Mouse (Mus musculus) liver, postnatal 0 days (tissue): ENCODE results near the gene Nlrx1. TPM values are rescaled to one million over a fixed set of nuclear protein-coding genes. Genes with fewer than 3 reads are reported as not detected.
A peak's percentile ranks its signal among the peaks of the same experiment; 100 is the strongest.

Experiments
- ATAC-seq: fragments of 200-750 bp; cut with Nextera tagmentation; 2 replicates; pipeline ENCODE4 v1.8.0; 2017; ENCODE audit warnings: mild to moderate bottlenecking, moderate library complexity
- DNase-seq: peaks from one replicate; pipeline ENCODE4 v3.0.0-alpha.2; 2016
- H3K27ac ChIP-seq: fragments of 300-500 bp; sonication (generic); 2 replicates; pipeline ENCODE4 v1.5.1; 2014; ENCODE audit warnings: antibody characterized with exemption, moderate library complexity, mild to moderate bottlenecking, low read depth
- H3K27me3 ChIP-seq: fragments of 300-500 bp; sonication (generic); 2 replicates; pipeline ENCODE4 v1.6.1; 2014; ENCODE audit warnings: low read length, control low read depth, mixed read lengths; ENCODE audit not compliant: insufficient read depth
- H3K36me3 ChIP-seq: fragments of 300-500 bp; sonication (generic); replicated peaks from 2 replicates; pipeline ENCODE4 v1.6.1; 2014; ENCODE audit warnings: mild to moderate bottlenecking, control low read depth, low read length, moderate library complexity, mixed read lengths; ENCODE audit not compliant: insufficient read depth
- H3K4me1 ChIP-seq: fragments of 300-500 bp; sonication (generic); 2 replicates; pipeline ENCODE4 v1.6.1; 2014; ENCODE audit warnings: antibody characterized with exemption, mild to moderate bottlenecking, control low read depth; ENCODE audit not compliant: insufficient read depth
- H3K4me2 ChIP-seq: fragments of 300-500 bp; sonication (generic); 2 replicates; pipeline ENCODE4 v1.6.1; 2014; ENCODE audit warnings: low read depth, mild to moderate bottlenecking, low read length, moderate library complexity, mixed read lengths
- H3K4me3 ChIP-seq: fragments of 300-500 bp; sonication (generic); 2 replicates; pipeline ENCODE4 v1.5.1; 2014; ENCODE audit warnings: low read depth, low read length
- H3K9ac ChIP-seq: fragments of 300-500 bp; sonication (generic); replicated peaks from 2 replicates; pipeline ENCODE4 v1.6.1; 2014; ENCODE audit warnings: mild to moderate bottlenecking, moderate library complexity
- H3K9me3 ChIP-seq: fragments of 300-500 bp; sonication (generic); 2 replicates; pipeline ENCODE4 v1.6.1; 2016; ENCODE audit warnings: mild to moderate bottlenecking, control low read depth, low read length, mixed read lengths
- CTCF ChIP-seq: sonication (generic); IDR thresholded peaks from 2 replicates; pipeline ENCODE4 v1.5.1; 2016; ENCODE audit warnings: antibody characterized with exemption, low read depth
- EP300 ChIP-seq: IDR thresholded peaks from 2 replicates; pipeline ENCODE4 v1.6.1; 2016; ENCODE audit warnings: antibody characterized with exemption, low read depth, mild to moderate bottlenecking
- WGBS: fragments of 180-500 bp; shearing (Covaris S2); extraction: QIAGEN DNeasy Blood & Tissue Kit; methylation state at CpG from one replicate; pipeline ENCODE4 v1.1.7; 2014; ENCODE audit not compliant: insufficient replicate concordance; 5-methylcytosine and 5-hydroxymethylcytosine counted together
- polyA plus RNA-seq: library from polyadenylated mRNA; unstranded; fragments of >200 nt; fragmentation: Nextera tagmentation; extraction: Ambion mirVana; gene quantifications from 2 replicates; pipeline ENCODE4 v1.2.1, GENCODE M21; 2015

Nlrx1 gene
- polyA plus RNA-seq, 1 experiment from 2014 or later, result 5.6 TPM

DNA sequence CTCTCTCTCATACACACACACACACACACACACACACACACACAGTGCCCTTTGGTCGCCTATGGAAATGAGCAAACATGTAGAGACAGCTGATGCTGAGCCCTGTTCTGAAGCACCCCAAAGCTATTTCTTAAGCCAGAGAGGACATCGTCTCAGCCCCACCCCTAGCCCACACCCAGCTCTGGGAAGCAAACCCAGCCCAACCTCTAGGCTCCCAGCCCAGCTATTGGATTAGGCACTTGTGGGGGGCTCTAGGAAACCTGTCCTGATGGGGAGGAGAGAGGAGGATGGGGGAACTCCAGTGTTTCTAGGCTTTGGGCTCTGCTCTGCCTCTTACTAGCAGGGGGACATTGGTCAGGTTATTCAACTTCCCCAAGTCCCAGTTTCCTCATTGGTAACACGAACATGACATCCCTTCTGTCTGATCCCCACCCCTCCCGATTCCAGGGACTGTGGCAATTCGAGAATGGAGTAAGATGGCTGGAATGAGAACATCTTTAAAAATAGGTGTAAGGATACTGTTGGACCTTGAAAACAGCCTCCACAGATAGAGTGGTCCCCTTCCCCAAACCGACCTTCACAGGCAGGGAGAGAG is 18.0 kb upstream of the Nlrx1 start:
- H3K4me1 ChIP-seq, result peaks cover 12% of the 10 kb centered on the region

DNA sequence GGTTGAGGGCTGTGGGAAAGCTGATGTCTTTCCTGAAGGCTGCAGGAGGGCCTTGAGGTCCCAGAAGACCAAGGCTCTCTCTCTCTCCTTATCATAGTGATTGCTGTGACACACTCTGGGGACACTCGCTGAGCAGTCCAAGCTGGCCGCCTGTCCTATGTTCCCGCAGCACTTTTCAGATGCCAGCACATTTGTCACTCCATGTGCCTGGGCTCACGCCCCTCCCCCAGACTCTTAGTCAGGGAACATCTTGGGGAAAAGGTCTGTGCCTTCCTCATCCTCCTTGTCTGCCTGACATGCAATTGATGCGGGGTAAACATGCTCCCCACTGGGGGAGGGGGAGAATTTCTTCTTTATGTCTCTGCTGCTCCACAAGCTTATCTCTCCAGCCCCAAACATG is 14.8 kb upstream of the Nlrx1 start:
- WGBS, result 69% methylated on average over 5 of the region's 5 CpGs
- ATAC-seq (no peak), DNase-seq (no peak)
- no peak overlapping the region for H3K9ac ChIP-seq
- peaks cover 6% of the 10 kb centered on the region; the same call in 1 of the 2 replicates for H3K36me3 ChIP-seq
- no peak for TF ChIP-seq CTCF
- no peak for TF ChIP-seq EP300
- H3K27ac ChIP-seq, result no peak overlapping the region
- no peaks in the 10 kb centered on the region for H3K9me3 ChIP-seq
- H3K27me3 ChIP-seq, result peaks cover 10% of the 10 kb centered on the region; the same call in 1 of the 2 replicates
- H3K4me1 ChIP-seq, result peaks cover under 1% of the 10 kb centered on the region
- no peak overlapping the region for H3K4me2 ChIP-seq
- H3K4me3 ChIP-seq, result no peak overlapping the region

More for the DNA sequence above, 18.0 kb upstream of the Nlrx1 start:
- Histone ChIP-seq H3K27me3 (peaks cover 17% of the 10 kb centered on the region; the same call in 1 of the 2 replicates), H3K9me3 (no peaks in the 10 kb centered on the region), H3K4me2 (peak overlapping the region; percentile 77), H3K9ac (peak overlapping the region; percentile 76), H3K27ac (peak overlapping the region; percentile 85; the same call in 1 of the 2 replicates), H3K36me3 (peaks cover 9% of the 10 kb centered on the region), H3K4me3 (peak overlapping the region; percentile 70)
- ATAC-seq (no peak), DNase-seq (peak; percentile 55)
- WGBS, result 6% methylated on average over 6 of the region's 6 CpGs
- TF ChIP-seq CTCF, result no peak
- TF ChIP-seq EP300, result no peak

DNA sequence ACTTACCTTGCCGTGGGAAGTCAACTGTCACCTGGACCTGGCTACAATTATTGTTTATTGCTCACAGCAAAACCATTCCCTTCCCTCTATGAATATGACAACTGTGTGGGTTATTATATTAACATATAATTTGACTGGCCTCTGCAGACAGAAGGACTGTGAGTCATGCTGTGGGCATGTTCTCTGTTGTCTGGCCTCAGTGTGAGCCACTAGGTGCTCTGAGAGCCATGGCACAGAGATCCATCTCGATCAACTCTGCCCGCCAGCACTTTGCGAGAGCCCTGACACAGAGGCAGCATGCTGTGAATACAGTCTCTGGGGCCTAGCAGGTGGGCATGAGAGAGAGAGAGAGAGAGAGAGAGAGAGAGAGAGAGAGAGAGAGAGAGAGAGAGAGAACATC is 1.6 kb upstream of the Nlrx1 start:
- 83% methylated on average over 4 of the region's 4 CpGs for WGBS
- TF ChIP-seq CTCF (no peak), EP300 (no peak)
- ATAC-seq (no peak), DNase-seq (no peak)
- H3K4me2 ChIP-seq, result no peak overlapping the region
- H3K4me1 ChIP-seq, result peaks cover 14% of the 10 kb centered on the region
- no peak overlapping the region for H3K4me3 ChIP-seq
- no peaks in the 10 kb centered on the region for H3K9me3 ChIP-seq
- no peaks in the 10 kb centered on the region for H3K27me3 ChIP-seq
- no peak overlapping the region for H3K27ac ChIP-seq
- H3K36me3 ChIP-seq, result 0 out of 2 replicates have a peak, but pooled peaks cover 4% of the 10 kb centered on the region
- no peak overlapping the region for H3K9ac ChIP-seq

DNA sequence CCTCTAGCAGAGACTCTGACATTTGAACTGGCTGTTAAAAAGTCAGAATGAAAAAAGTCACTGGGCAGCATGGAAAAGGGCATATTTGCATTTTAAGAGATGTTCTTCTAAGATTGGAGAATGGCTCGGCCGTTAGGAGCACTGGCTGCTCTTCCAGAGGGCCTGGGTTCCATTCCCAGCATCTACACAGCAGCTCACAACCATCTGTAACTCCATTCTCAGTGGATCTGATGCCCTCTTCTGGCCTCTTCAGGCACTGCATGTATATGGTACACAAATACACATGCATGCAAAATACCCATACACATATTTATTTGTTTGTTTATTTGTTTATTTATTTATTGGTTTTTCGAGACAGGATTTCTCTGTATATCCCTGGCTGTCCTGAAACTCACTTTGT is 678 bp upstream of the Nlrx1 start:
- no peak overlapping the region for H3K4me2 ChIP-seq
- TF ChIP-seq EP300 (no peak), CTCF (peak; percentile 75)
- no peaks in the 10 kb centered on the region for H3K27me3 ChIP-seq
- DNase-seq, result peak; percentile 54
- H3K9ac ChIP-seq, result no peak overlapping the region
- peak overlapping the region; percentile 93 for H3K27ac ChIP-seq
- 0 out of 2 replicates have a peak, but pooled peaks cover 5% of the 10 kb centered on the region for H3K36me3 ChIP-seq
- no peak overlapping the region for H3K4me3 ChIP-seq
- H3K9me3 ChIP-seq, result no peaks in the 10 kb centered on the region
- no peak for ATAC-seq
- peaks cover 14% of the 10 kb centered on the region for H3K4me1 ChIP-seq
- 77% methylated on average over 3 of the region's 3 CpGs for WGBS

GRCm38 (mm10) chr9:44268027-44268360 is 405 bp downstream of the Nlrx1 start:
- DNase-seq, result peak; percentile 91
- Histone ChIP-seq H3K36me3 (peaks cover 6% of the 10 kb centered on the region; the same call in 1 of the 2 replicates), H3K4me2 (peak overlapping the region; percentile 94), H3K4me1 (peaks cover 14% of the 10 kb centered on the region), H3K9me3 (no peaks in the 10 kb centered on the region), H3K4me3 (peak overlapping the region; percentile 63), H3K9ac (peak overlapping the region; percentile 86), H3K27me3 (no peaks in the 10 kb centered on the region), H3K27ac (peak overlapping the region; percentile 93)
- 3% methylated on average over 23 of the region's 28 CpGs for WGBS
- no peak for TF ChIP-seq EP300
- peak; percentile 78 for TF ChIP-seq CTCF
- peak; percentile 90 for ATAC-seq

DNA sequence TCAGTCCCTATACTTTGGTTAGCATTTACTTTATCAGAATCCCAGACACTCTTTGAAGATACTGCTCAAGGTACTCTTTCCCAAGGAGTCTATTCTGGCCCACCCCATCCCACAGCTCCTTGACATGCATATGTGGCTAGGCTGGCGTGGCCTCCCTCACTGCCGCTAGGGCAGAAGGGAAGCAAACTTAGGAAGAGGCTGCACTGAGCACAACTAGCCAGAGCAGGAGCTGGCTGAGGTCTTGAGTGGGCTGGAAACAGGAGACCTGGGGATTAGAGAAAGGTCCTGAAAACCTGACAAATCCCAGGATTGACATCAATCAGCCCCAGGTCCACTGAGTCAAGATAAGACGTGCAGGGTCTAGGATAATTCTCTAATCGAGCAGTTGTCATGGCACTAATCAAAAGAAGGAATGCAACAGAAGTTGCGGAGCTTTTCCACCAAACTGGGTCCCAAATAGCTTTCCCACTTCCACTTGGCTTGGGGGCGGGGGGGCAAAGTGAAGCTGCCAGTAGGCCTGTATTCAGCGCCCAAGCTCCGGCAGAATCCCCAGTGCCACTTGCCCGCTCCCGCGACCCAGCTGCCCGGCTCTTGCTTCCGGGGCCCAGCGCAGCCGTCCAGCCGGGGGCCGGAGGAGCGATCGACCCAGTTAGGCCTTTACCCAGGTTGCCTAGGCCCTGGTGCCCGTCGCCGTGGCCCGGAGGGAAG is 926 bp downstream of the Nlrx1 start:
- peak overlapping the region; percentile 94 for H3K4me2 ChIP-seq
- TF ChIP-seq CTCF, result peak; percentile 30; the same call in 1 of the 2 replicates
- no peak for TF ChIP-seq EP300
- 14% methylated on average over 23 of the region's 23 CpGs for WGBS
- ATAC-seq, result no peak
- no peaks in the 10 kb centered on the region for H3K27me3 ChIP-seq
- peak overlapping the region; percentile 86 for H3K9ac ChIP-seq
- DNase-seq, result no peak
- peaks cover 11% of the 10 kb centered on the region for H3K36me3 ChIP-seq
- H3K4me1 ChIP-seq, result peaks cover 14% of the 10 kb centered on the region
- H3K9me3 ChIP-seq, result no peaks in the 10 kb centered on the region
- peak overlapping the region; percentile 93 for H3K27ac ChIP-seq
- H3K4me3 ChIP-seq, result peak overlapping the region; percentile 63
